Mouse (Mus musculus): ENCODE results near the gene Slc37a2. TPM values are rescaled to one million over a fixed set of nuclear protein-coding genes. Genes with fewer than 3 reads are reported as not detected.

Slc37a2 gene
- polyA plus RNA-seq, 1 experiment from 2014 or later, result 1.7 TPM

GRCm38 (mm10) chr9:37245404-37245803 lies 10.1 kb downstream of the Slc37a2 start:
- Histone ChIP-seq H3K36me3 (no peaks in the 10 kb centered on the region), H3K4me3 (no peak overlapping the region), H3K9ac (no peak overlapping the region), H3K4me1 (no peaks in the 10 kb centered on the region), H3K4me2 (replicated peaks) (no peak overlapping the region), H3K27me3 (no peaks in the 10 kb centered on the region), H3K9me3 (replicated peaks) (no peaks in the 10 kb centered on the region), H3K27ac (no peak overlapping the region)
- WGBS, result 66% methylated on average over 2 of the region's 2 CpGs
- no peak for ATAC-seq (ENCODE audit: low FRiP score)

GRCm38 (mm10) chr9:37244600-37244999 lies 10.9 kb downstream of the Slc37a2 start:
- Histone ChIP-seq H3K4me3 (no peak overlapping the region), H3K4me2 (replicated peaks) (no peak overlapping the region), H3K9ac (no peak overlapping the region), H3K36me3 (no peaks in the 10 kb centered on the region), H3K27me3 (no peaks in the 10 kb centered on the region), H3K4me1 (no peaks in the 10 kb centered on the region), H3K9me3 (replicated peaks) (no peaks in the 10 kb centered on the region), H3K27ac (no peak overlapping the region)
- 80% methylated on average over 1 of the region's 1 CpGs for WGBS
- ATAC-seq (ENCODE audit: low FRiP score), result no peak

- no peak overlapping the region for H3K4me3 ChIP-seq
- no peaks in the 10 kb centered on the region for H3K4me1 ChIP-seq
- H3K36me3 ChIP-seq, result no peaks in the 10 kb centered on the region
- H3K27ac ChIP-seq, result no peak overlapping the region
- H3K27me3 ChIP-seq, result no peaks in the 10 kb centered on the region
- no peak overlapping the region for H3K4me2 ChIP-seq (replicated peaks)
- no peak overlapping the region for H3K9ac ChIP-seq
- WGBS, result 86% methylated on average over 3 of the region's 3 CpGs
- no peak for ATAC-seq (ENCODE audit: low FRiP score)
- H3K9me3 ChIP-seq (replicated peaks), result no peaks in the 10 kb centered on the region
Observed at GRCm38 (mm10) chr9:37242764-37243163, 12.8 kb downstream of the Slc37a2 start.

GRCm38 (mm10) chr9:37235951-37236737 lies 19.4 kb downstream of the Slc37a2 start:
- Histone ChIP-seq H3K9me3 (replicated peaks) (no peaks in the 10 kb centered on the region), H3K4me3 (no peak overlapping the region), H3K9ac (no peak overlapping the region), H3K36me3 (no peaks in the 10 kb centered on the region), H3K27me3 (no peaks in the 10 kb centered on the region), H3K27ac (no peak overlapping the region), H3K4me2 (replicated peaks) (no peak overlapping the region), H3K4me1 (no peaks in the 10 kb centered on the region)
- 69% methylated on average over 4 of the region's 4 CpGs for WGBS
- no peak for ATAC-seq (ENCODE audit: low FRiP score)

GRCm38 (mm10) chr9:37232201-37233195 lies 23.0 kb downstream of the Slc37a2 start:
- H3K4me2 ChIP-seq (replicated peaks), result no peak overlapping the region
- 70% methylated on average over 22 of the region's 22 CpGs for WGBS
- no peak overlapping the region for H3K27ac ChIP-seq
- no peak overlapping the region for H3K4me3 ChIP-seq
- no peak for ATAC-seq (ENCODE audit: low FRiP score)
- no peaks in the 10 kb centered on the region for H3K9me3 ChIP-seq (replicated peaks)
- no peaks in the 10 kb centered on the region for H3K36me3 ChIP-seq
- no peaks in the 10 kb centered on the region for H3K27me3 ChIP-seq
- no peak overlapping the region for H3K9ac ChIP-seq
- H3K4me1 ChIP-seq, result 0 out of 2 replicates have a peak, but pooled peaks cover 3% of the 10 kb centered on the region

GRCm38 (mm10) chr9:37230486-37231195 lies 24.9 kb downstream of the Slc37a2 start:
- no peaks in the 10 kb centered on the region for H3K36me3 ChIP-seq
- no peak overlapping the region for H3K9ac ChIP-seq
- no peak for ATAC-seq (ENCODE audit: low FRiP score)
- H3K4me3 ChIP-seq, result no peak overlapping the region
- H3K27ac ChIP-seq, result no peak overlapping the region
- no peaks in the 10 kb centered on the region for H3K9me3 ChIP-seq (replicated peaks)
- WGBS, result 90% methylated on average over 9 of the region's 9 CpGs
- 0 out of 2 replicates have a peak, but pooled peaks cover 3% of the 10 kb centered on the region for H3K4me1 ChIP-seq
- no peaks in the 10 kb centered on the region for H3K27me3 ChIP-seq
- H3K4me2 ChIP-seq (replicated peaks), result no peak overlapping the region

GRCm38 (mm10) chr9:37229880-37230325 lies 25.6 kb downstream of the Slc37a2 start:
- Histone ChIP-seq H3K9me3 (replicated peaks) (no peaks in the 10 kb centered on the region), H3K4me3 (no peak overlapping the region), H3K4me2 (replicated peaks) (no peak overlapping the region), H3K36me3 (no peaks in the 10 kb centered on the region), H3K27ac (no peak overlapping the region), H3K9ac (no peak overlapping the region), H3K27me3 (no peaks in the 10 kb centered on the region), H3K4me1 (0 out of 2 replicates have a peak, but pooled peaks cover 3% of the 10 kb centered on the region)
- ATAC-seq (ENCODE audit: low FRiP score), result peak; percentile 86
- WGBS, result 0% methylated on average over 1 of the region's 1 CpGs

- H3K4me1 ChIP-seq, result 0 out of 2 replicates have a peak, but pooled peaks cover 3% of the 10 kb centered on the region
- 92% methylated on average over 1 of the region's 1 CpGs for WGBS
- no peaks in the 10 kb centered on the region for H3K36me3 ChIP-seq
- no peak overlapping the region for H3K9ac ChIP-seq
- no peak for ATAC-seq (ENCODE audit: low FRiP score)
- H3K4me3 ChIP-seq, result no peak overlapping the region
- H3K9me3 ChIP-seq (replicated peaks), result no peaks in the 10 kb centered on the region
- no peak overlapping the region for H3K4me2 ChIP-seq (replicated peaks)
- no peaks in the 10 kb centered on the region for H3K27me3 ChIP-seq
- H3K27ac ChIP-seq, result no peak overlapping the region
Observed at GRCm38 (mm10) chr9:37225581-37225980, 30.0 kb downstream of the Slc37a2 start.

- no peak for ATAC-seq (ENCODE audit: low FRiP score)
Observed at GRCm38 (mm10) chr9:37220755-37221154, 34.8 kb downstream of the Slc37a2 start.

GRCm38 (mm10) chr9:37214327-37215060 lies 41.0 kb downstream of the Slc37a2 start:
- H3K4me3 ChIP-seq, result no peak overlapping the region
- H3K4me1 ChIP-seq, result no peaks in the 10 kb centered on the region
- H3K27me3 ChIP-seq, result no peaks in the 10 kb centered on the region
- H3K9ac ChIP-seq, result no peak overlapping the region
- H3K4me2 ChIP-seq (replicated peaks), result no peak overlapping the region
- WGBS, result 92% methylated on average over 9 of the region's 9 CpGs
- no peaks in the 10 kb centered on the region for H3K9me3 ChIP-seq (replicated peaks)
- no peak overlapping the region for H3K27ac ChIP-seq
- H3K36me3 ChIP-seq, result no peaks in the 10 kb centered on the region
- ATAC-seq (ENCODE audit: low FRiP score), result no peak

More at GRCm38 (mm10) chr9:37220755-37221154, 34.8 kb downstream of the Slc37a2 start:
- no peaks in the 10 kb centered on the region for H3K4me1 ChIP-seq
- H3K9me3 ChIP-seq (replicated peaks), result no peaks in the 10 kb centered on the region
- WGBS, result 81% methylated on average over 8 of the region's 8 CpGs
- no peak overlapping the region for H3K27ac ChIP-seq
- no peaks in the 10 kb centered on the region for H3K27me3 ChIP-seq
- H3K4me3 ChIP-seq, result no peak overlapping the region
- H3K4me2 ChIP-seq (replicated peaks), result no peak overlapping the region
- no peaks in the 10 kb centered on the region for H3K36me3 ChIP-seq
- no peak overlapping the region for H3K9ac ChIP-seq

- ATAC-seq (ENCODE audit: low FRiP score), result no peak
- Histone ChIP-seq H3K9ac (no peak overlapping the region), H3K27ac (no peak overlapping the region), H3K4me3 (no peak overlapping the region), H3K27me3 (no peaks in the 10 kb centered on the region), H3K36me3 (no peaks in the 10 kb centered on the region), H3K9me3 (replicated peaks) (no peaks in the 10 kb centered on the region), H3K4me2 (replicated peaks) (no peak overlapping the region), H3K4me1 (peaks cover 6% of the 10 kb centered on the region)
- WGBS, result 88% methylated on average over 13 of the region's 13 CpGs
Observed at GRCm38 (mm10) chr9:37213060-37213738, 42.3 kb downstream of the Slc37a2 start.

Data from hindbrain, embryonic 12.5 days (tissue).